Mouse (Mus musculus) heart, embryonic 10.5 days (tissue): ENCODE measurements around the gene Akr1b8. TPM values are rescaled to one million over a fixed set of nuclear protein-coding genes. Genes with fewer than 3 reads are reported as not detected.

Source experiments
- polyA plus RNA-seq: library from polyadenylated mRNA; unstranded; fragments of >200 nt; fragmentation: Nextera tagmentation; extraction: Ambion mirVana; gene quantifications from 2 replicates; pipeline ENCODE4 v1.2.1, GENCODE M21; 2016

Akr1b8 gene
- polyA plus RNA-seq, 1 experiment from 2014 or later, result 21.1 TPM

Other genes starting within 250 kb of the Akr1b8 start
- 43.2 and 46.3 TPM in 2 replicates for gene Slc35b4, start 177.0 kb upstream of the Akr1b8 start, polyA plus RNA-seq
- gene Akr1b3, start 36.6 kb upstream of the Akr1b8 start, polyA plus RNA-seq, result 232 and 247 TPM in 2 replicates
- 44.8 and 61.8 TPM in 2 replicates for gene Akr1b10, start 30.1 kb downstream of the Akr1b8 start, polyA plus RNA-seq
- gene Akr1b7, start 58.2 kb downstream of the Akr1b8 start, polyA plus RNA-seq, result 0.57 TPM in 1 of 2 replicates, not detected in the other
- gene Bpgm, start 122.1 kb downstream of the Akr1b8 start, polyA plus RNA-seq, result 54.3 and 59.3 TPM in 2 replicates
- 123 and 189 TPM in 2 replicates for gene Cald1, start 244.4 kb downstream of the Akr1b8 start, polyA plus RNA-seq